Mouse (Mus musculus) forebrain, embryonic 14.5 days (tissue): ENCODE data around the gene Vamp5. TPM values are rescaled to one million over a fixed set of nuclear protein-coding genes. Genes with fewer than 3 reads are reported as not detected.
A peak's percentile ranks its signal among the peaks of the same experiment; 100 is the strongest.

Source experiments
- ATAC-seq: fragments of 200-750 bp; cut with Nextera tagmentation; 2 replicates; pipeline ENCODE4 v1.8.0; 2017; ENCODE audit warnings: mild to moderate bottlenecking, moderate library complexity
- DNase-seq: peaks from one replicate; pipeline ENCODE4 v3.0.0-alpha.2; 2015; ENCODE audit warnings: low spot score
- H3K27ac ChIP-seq: fragments of 300-500 bp; sonication (generic); 2 replicates; pipeline ENCODE4 v1.5.1; 2014; ENCODE audit warnings: low read depth, mild to moderate bottlenecking, control low read depth, low read length, moderate library complexity
- H3K27me3 ChIP-seq: fragments of 300-500 bp; sonication (generic); replicated peaks from 2 replicates; pipeline ENCODE4 v1.6.1; 2014; ENCODE audit warnings: low read length, control low read depth, mixed read lengths; ENCODE audit not compliant: control insufficient read depth, insufficient read depth
- H3K36me3 ChIP-seq: fragments of 300-500 bp; sonication (generic); 2 replicates; pipeline ENCODE4 v1.6.1; 2014; ENCODE audit warnings: low read length, control low read depth; ENCODE audit not compliant: control insufficient read depth, insufficient read depth
- H3K4me1 ChIP-seq: fragments of 300-500 bp; sonication (generic); 2 replicates; pipeline ENCODE4 v1.6.1; 2014; ENCODE audit warnings: antibody characterized with exemption, low read length, control low read depth; ENCODE audit not compliant: control insufficient read depth, insufficient read depth
- H3K4me2 ChIP-seq: fragments of 300-500 bp; sonication (generic); 2 replicates; pipeline ENCODE4 v1.6.1; 2014; ENCODE audit warnings: mild to moderate bottlenecking, control low read depth, low read length
- H3K4me3 ChIP-seq: fragments of 300-500 bp; sonication (generic); 2 replicates; pipeline ENCODE4 v1.5.1; 2014; ENCODE audit warnings: low read depth, low read length, control low read depth
- H3K9ac ChIP-seq: fragments of 300-500 bp; sonication (generic); 2 replicates; pipeline ENCODE4 v1.6.1; 2014; ENCODE audit warnings: mild to moderate bottlenecking, low read length, control low read depth, moderate library complexity
- H3K9me3 ChIP-seq: fragments of 300-500 bp; sonication (generic); replicated peaks from 2 replicates; pipeline ENCODE4 v1.6.1; 2016; ENCODE audit warnings: low read length, control low read depth, mixed read lengths; ENCODE audit not compliant: control insufficient read depth
- WGBS: fragments of 180-500 bp; shearing (Covaris S2); extraction: QIAGEN DNeasy Blood & Tissue Kit; methylation state at CpG from one replicate; pipeline ENCODE4 v1.1.7; 2014; 5-methylcytosine and 5-hydroxymethylcytosine counted together
- polyA plus RNA-seq: library from polyadenylated mRNA; unstranded; fragments of >200 nt; fragmentation: Nextera tagmentation; extraction: Ambion mirVana; gene quantifications from 2 replicates; pipeline ENCODE4 v1.2.1, GENCODE M21; 2014

The Vamp5 gene
- polyA plus RNA-seq, 1 experiment from 2014 or later = 13.8 TPM

DNA sequence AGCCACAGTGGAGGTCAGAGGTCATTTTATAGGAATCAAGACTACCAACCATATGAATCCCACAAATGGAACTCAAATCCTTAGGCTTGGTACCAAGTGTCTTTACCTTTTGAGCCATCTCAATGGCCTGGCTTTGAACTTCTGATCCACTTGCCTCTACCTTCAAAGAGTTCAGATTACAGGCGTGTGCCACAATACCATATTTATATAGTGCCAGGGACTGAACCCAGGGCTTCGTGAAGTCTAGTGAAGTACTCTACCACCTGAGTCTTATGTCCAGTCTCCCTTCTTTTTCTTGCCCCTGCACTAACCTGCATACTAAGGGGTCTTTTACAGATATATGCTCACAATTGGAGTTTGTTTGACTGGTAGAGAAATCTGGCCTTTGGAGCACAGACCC is 6.3 kb upstream of the Vamp5 start:
- peaks cover 10% of the 10 kb centered on the region; the same call in 1 of the 2 replicates for H3K4me1 ChIP-seq
- H3K9ac ChIP-seq = no peak overlapping the region
- WGBS = 94% methylated on average over 2 of the region's 2 CpGs
- no peak overlapping the region for H3K4me2 ChIP-seq
- H3K4me3 ChIP-seq = no peak overlapping the region
- H3K36me3 ChIP-seq = no peaks in the 10 kb centered on the region
- ATAC-seq (no peak), DNase-seq (no peak)
- H3K27me3 ChIP-seq = 0 out of 2 replicates have a peak, but pooled peaks cover 4% of the 10 kb centered on the region
- no peaks in the 10 kb centered on the region for H3K9me3 ChIP-seq
- no peak overlapping the region for H3K27ac ChIP-seq

GRCm38 (mm10) chr6:72385258-72385657 is 5.0 kb upstream of the Vamp5 start:
- H3K4me1 ChIP-seq = peaks cover 10% of the 10 kb centered on the region

DNA sequence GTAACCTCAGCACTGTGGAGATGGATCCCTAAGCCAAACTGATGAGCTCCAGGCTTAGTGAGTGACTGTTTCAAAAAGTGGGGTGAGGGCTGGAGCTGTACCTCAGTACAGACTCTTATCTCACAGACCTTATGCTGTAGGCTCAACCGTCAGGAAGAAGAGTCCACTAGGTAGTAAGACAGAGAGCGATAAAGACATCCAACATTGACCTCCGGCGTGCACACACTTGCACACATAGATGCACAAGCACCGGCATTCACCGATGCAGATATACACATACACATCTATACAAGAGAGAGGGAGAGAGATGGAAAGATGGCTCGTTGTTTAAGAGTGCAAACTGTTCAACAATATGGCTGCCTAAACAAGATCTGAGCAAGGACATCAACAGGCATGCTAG is 3.7 kb upstream of the Vamp5 start:
- no peak overlapping the region for H3K4me2 ChIP-seq
- DNase-seq (no peak), ATAC-seq (no peak)
- peaks cover 19% of the 10 kb centered on the region for H3K27me3 ChIP-seq
- no peak overlapping the region for H3K4me3 ChIP-seq
- 93% methylated on average over 7 of the region's 7 CpGs for WGBS
- H3K9ac ChIP-seq = no peak overlapping the region
- no peaks in the 10 kb centered on the region for H3K36me3 ChIP-seq
- H3K4me1 ChIP-seq = peaks cover 5% of the 10 kb centered on the region; the same call in 1 of the 2 replicates
- no peak overlapping the region for H3K27ac ChIP-seq
- H3K9me3 ChIP-seq = no peaks in the 10 kb centered on the region

More at GRCm38 (mm10) chr6:72385258-72385657, 5.0 kb upstream of the Vamp5 start:
- Histone ChIP-seq H3K4me2 (no peak overlapping the region), H3K9me3 (no peaks in the 10 kb centered on the region), H3K4me3 (no peak overlapping the region), H3K36me3 (no peaks in the 10 kb centered on the region), H3K27ac (no peak overlapping the region), H3K27me3 (0 out of 2 replicates have a peak, but pooled peaks cover 9% of the 10 kb centered on the region), H3K9ac (no peak overlapping the region)
- 89% methylated on average over 4 of the region's 4 CpGs for WGBS
- DNase-seq (no peak), ATAC-seq (no peak)

GRCm38 (mm10) chr6:72383142-72383820 is 3.0 kb upstream of the Vamp5 start:
- no peak overlapping the region for H3K9ac ChIP-seq
- no peak for ATAC-seq

DNA sequence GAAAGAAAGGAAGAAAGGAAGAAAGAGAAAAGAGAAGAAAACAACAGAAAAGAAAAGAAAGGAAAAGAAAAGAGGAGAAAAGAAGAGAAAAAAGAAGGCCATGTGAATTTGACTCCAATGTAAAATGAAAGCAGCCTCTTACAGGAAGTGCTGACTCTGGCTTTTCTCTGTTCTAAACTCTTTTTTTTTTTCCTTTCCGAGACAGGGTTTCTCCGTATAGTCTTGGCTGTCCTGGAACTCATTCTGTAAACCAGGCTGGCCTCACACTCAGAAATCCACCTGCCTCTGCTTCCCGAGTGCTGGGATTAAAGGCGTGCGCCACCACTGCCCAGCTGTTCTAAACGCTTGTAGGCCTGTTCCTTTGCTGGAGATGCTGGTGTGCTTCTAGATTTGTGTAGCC is 2.2 kb upstream of the Vamp5 start:
- 81% methylated on average over 6 of the region's 6 CpGs for WGBS
- ATAC-seq (no peak), DNase-seq (no peak)
- no peaks in the 10 kb centered on the region for H3K36me3 ChIP-seq
- no peaks in the 10 kb centered on the region for H3K9me3 ChIP-seq
- H3K4me3 ChIP-seq = no peak overlapping the region
- H3K27ac ChIP-seq = no peak overlapping the region
- H3K27me3 ChIP-seq = peaks cover 19% of the 10 kb centered on the region
- H3K4me2 ChIP-seq = no peak overlapping the region
- H3K4me1 ChIP-seq = peaks cover 5% of the 10 kb centered on the region; the same call in 1 of the 2 replicates
- H3K9ac ChIP-seq = no peak overlapping the region

More at GRCm38 (mm10) chr6:72383142-72383820, 3.0 kb upstream of the Vamp5 start:
- H3K4me3 ChIP-seq = no peak overlapping the region
- no peak for DNase-seq
- H3K27ac ChIP-seq = no peak overlapping the region
- 83% methylated on average over 6 of the region's 6 CpGs for WGBS
- H3K36me3 ChIP-seq = no peaks in the 10 kb centered on the region
- H3K27me3 ChIP-seq = peaks cover 19% of the 10 kb centered on the region
- peaks cover 5% of the 10 kb centered on the region; the same call in 1 of the 2 replicates for H3K4me1 ChIP-seq
- no peak overlapping the region for H3K4me2 ChIP-seq
- H3K9me3 ChIP-seq = no peaks in the 10 kb centered on the region

- Histone ChIP-seq H3K4me3 (peak overlapping the region; percentile 35), H3K27ac (no peak overlapping the region), H3K9ac (no peak overlapping the region; the same call in 1 of the 2 replicates), H3K4me2 (peak overlapping the region; percentile 56), H3K36me3 (no peaks in the 10 kb centered on the region), H3K9me3 (no peaks in the 10 kb centered on the region), H3K27me3 (peaks cover 19% of the 10 kb centered on the region), H3K4me1 (peaks cover 5% of the 10 kb centered on the region; the same call in 1 of the 2 replicates)
- ATAC-seq (no peak), DNase-seq (no peak)
- 45% methylated on average over 7 of the region's 7 CpGs for WGBS
These were observed 714 bp downstream of the Vamp5 start for GRCm38 (mm10) chr6:72379377-72380130.

GRCm38 (mm10) chr6:72378510-72379234 is 1.6 kb downstream of the Vamp5 start:
- Histone ChIP-seq H3K27me3 (peaks cover 19% of the 10 kb centered on the region), H3K4me3 (no peak overlapping the region), H3K4me1 (peaks cover 5% of the 10 kb centered on the region; the same call in 1 of the 2 replicates), H3K27ac (no peak overlapping the region), H3K36me3 (no peaks in the 10 kb centered on the region), H3K9me3 (no peaks in the 10 kb centered on the region), H3K9ac (no peak overlapping the region), H3K4me2 (no peak overlapping the region)
- ATAC-seq = no peak
- no peak for DNase-seq
- 88% methylated on average over 8 of the region's 8 CpGs for whole genome bisulfite sequencing

DNA sequence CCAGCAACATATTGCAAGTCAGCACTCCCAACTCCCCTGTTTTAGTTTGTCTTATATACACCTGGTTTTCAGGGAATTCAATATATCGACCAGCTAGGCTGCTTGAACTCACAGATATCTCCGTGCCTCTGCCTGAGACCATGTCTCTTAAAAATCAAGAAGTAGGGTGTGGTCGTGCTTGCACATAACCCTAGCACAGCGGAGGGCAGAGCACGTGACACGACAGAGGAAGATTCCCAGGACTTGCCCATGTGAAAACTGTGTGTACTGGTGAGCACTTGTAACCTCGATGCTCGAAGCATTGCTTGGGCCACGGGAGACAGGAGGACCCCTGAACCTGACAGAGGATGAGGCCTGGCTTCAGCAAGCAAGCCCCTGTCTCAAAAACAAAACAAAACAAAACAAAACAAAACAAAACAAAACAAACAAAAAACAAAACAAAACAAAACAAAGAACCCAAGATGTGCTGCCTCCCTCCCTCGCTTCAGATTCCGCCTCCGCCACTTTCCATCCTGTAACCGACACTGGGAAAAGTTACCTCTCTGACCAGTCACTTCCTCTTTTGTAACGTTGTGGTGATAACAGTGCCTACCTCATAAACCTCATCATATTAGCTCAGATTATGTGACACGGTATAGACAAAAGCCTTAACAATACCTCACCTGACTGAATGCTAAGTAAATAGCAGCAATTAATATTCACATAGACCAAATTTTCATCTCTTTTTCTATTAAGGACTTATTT is 5.3 kb downstream of the Vamp5 start:
- DNase-seq (no peak), ATAC-seq (no peak)
- Histone ChIP-seq H3K4me2 (no peak overlapping the region), H3K4me1 (no peaks in the 10 kb centered on the region), H3K27me3 (peaks cover 8% of the 10 kb centered on the region), H3K4me3 (no peak overlapping the region), H3K9me3 (no peaks in the 10 kb centered on the region), H3K27ac (no peak overlapping the region), H3K9ac (no peak overlapping the region), H3K36me3 (no peaks in the 10 kb centered on the region)
- WGBS = 86% methylated on average over 15 of the region's 15 CpGs
